Mouse (Mus musculus) spleen, adult 2 months (tissue): Measurements from ENCODE around the gene Zmynd8. TPM values are rescaled to one million over a fixed set of nuclear protein-coding genes. Genes with fewer than 3 reads are reported as not detected.

Experiments used
- DNase-seq, 2 experiments: peaks; one replicate each; pipeline versions ENCODE4 v3.0.0 to v3.0.0-alpha.2; 2012 to 2021; ENCODE audit warnings: low spot score in 2 of 2, low read depth in 1 of 2
- H3K27ac ChIP-seq: fragments of 200-500 bp; 2 replicates; pipeline ENCODE4 v1.5.1; 2012; ENCODE audit warnings: low read length, inconsistent platforms; ENCODE audit not compliant: insufficient read depth
- H3K27me3 ChIP-seq: fragments of 200-500 bp; 2 replicates; pipeline ENCODE4 v1.6.1; 2012; ENCODE audit warnings: mild to moderate bottlenecking, moderate library complexity, low read length, inconsistent platforms; ENCODE audit not compliant: control insufficient read depth, insufficient read depth
- H3K36me3 ChIP-seq: fragments of 200-500 bp; 2 replicates; pipeline ENCODE4 v1.6.1; 2012; ENCODE audit warnings: mild to moderate bottlenecking, low read length, inconsistent platforms; ENCODE audit not compliant: control insufficient read depth, insufficient read depth
- H3K4me1 ChIP-seq: fragments of 200-500 bp; 2 replicates; pipeline ENCODE4 v1.6.1; 2011; ENCODE audit warnings: inconsistent platforms; ENCODE audit not compliant: control insufficient read depth, insufficient read depth, insufficient read length
- H3K4me3 ChIP-seq: fragments of 200-500 bp; 2 replicates; pipeline ENCODE4 v1.5.1; 2011; ENCODE audit warnings: mild to moderate bottlenecking, inconsistent platforms; ENCODE audit not compliant: insufficient read depth, insufficient read length; ENCODE audit errors: extremely low read depth
- CTCF ChIP-seq: fragments of 200-500 bp; IDR thresholded peaks from 2 replicates; pipeline ENCODE4 v1.5.1; 2011; ENCODE audit warnings: mild to moderate bottlenecking, inconsistent platforms; ENCODE audit not compliant: insufficient read depth, insufficient read length, insufficient replicate concordance; ENCODE audit errors: extremely low read depth
- POLR2A ChIP-seq: fragments of 200-500 bp; IDR thresholded peaks from 2 replicates; pipeline ENCODE4 v1.6.1; 2011; ENCODE audit warnings: low read depth, low read length, inconsistent platforms
- WGBS: fragments of 180-500 bp; shearing (Covaris S2); methylation state at CpG from one replicate; pipeline ENCODE4 v1.1.7; 2018; 5-methylcytosine and 5-hydroxymethylcytosine counted together
- polyA plus RNA-seq: library from polyadenylated mRNA; depleted of rRNA; stranded (reverse); fragments of >200 nt; gene quantifications from 2 replicates; pipeline ENCODE4 v1.2.3, GENCODE M21; 2012

Zmynd8 gene
- polyA plus RNA-seq, 1 experiment: 25.0 TPM

GRCm38 (mm10) chr2:165858453-165859384 lies 40.1 kb downstream of the Zmynd8 start:
- Histone ChIP-seq H3K27me3 (no peaks in the 10 kb centered on the region), H3K36me3 (peaks cover 9% of the 10 kb centered on the region), H3K4me3 (no peak overlapping the region), H3K4me1 (peaks cover 17% of the 10 kb centered on the region; the same call in 1 of the 2 replicates), H3K27ac (peak overlapping the region; percentile 85)
- TF ChIP-seq POLR2A: no peak
- no peak for TF ChIP-seq CTCF
- WGBS: 51% methylated on average over 12 of the region's 12 CpGs
- DNase-seq: no peak

- Histone ChIP-seq H3K36me3 (peaks cover 9% of the 10 kb centered on the region), H3K4me3 (no peak overlapping the region), H3K27me3 (no peaks in the 10 kb centered on the region), H3K27ac (peak overlapping the region; percentile 85), H3K4me1 (peaks cover 17% of the 10 kb centered on the region; the same call in 1 of the 2 replicates)
- TF ChIP-seq CTCF (no peak), POLR2A (no peak)
- WGBS: 70% methylated on average over 22 of the region's 22 CpGs
- DNase-seq: no peak
Measured at GRCm38 (mm10) chr2:165857841-165858426, 40.9 kb downstream of the Zmynd8 start.

- no peaks in the 10 kb centered on the region for H3K27me3 ChIP-seq
- TF ChIP-seq CTCF (no peak), POLR2A (no peak)
- no peak for DNase-seq
- peak overlapping the region; percentile 85 for H3K27ac ChIP-seq
- peaks cover 17% of the 10 kb centered on the region; the same call in 1 of the 2 replicates for H3K4me1 ChIP-seq
- 44% methylated on average over 4 of the region's 4 CpGs for WGBS
- no peak overlapping the region for H3K4me3 ChIP-seq
- peaks cover 9% of the 10 kb centered on the region for H3K36me3 ChIP-seq
Measured at GRCm38 (mm10) chr2:165857395-165857831, 41.4 kb downstream of the Zmynd8 start.

GRCm38 (mm10) chr2:165856611-165857200 lies 42.1 kb downstream of the Zmynd8 start:
- TF ChIP-seq CTCF (no peak), POLR2A (no peak)
- Histone ChIP-seq H3K4me3 (no peak overlapping the region), H3K36me3 (peaks cover 6% of the 10 kb centered on the region), H3K27me3 (no peaks in the 10 kb centered on the region), H3K4me1 (peaks cover 17% of the 10 kb centered on the region; the same call in 1 of the 2 replicates), H3K27ac (0 out of 2 replicates have a peak overlapping the region, but pooled peaks have one; percentile 26)
- DNase-seq: no peak
- 72% methylated on average over 7 of the region's 7 CpGs for WGBS

GRCm38 (mm10) chr2:165855641-165856301 lies 43.0 kb downstream of the Zmynd8 start:
- DNase-seq: no peak
- 77% methylated on average over 6 of the region's 6 CpGs for WGBS
- Histone ChIP-seq H3K4me1 (peaks cover 17% of the 10 kb centered on the region; the same call in 1 of the 2 replicates), H3K27ac (peak overlapping the region; percentile 46), H3K27me3 (no peaks in the 10 kb centered on the region), H3K36me3 (peaks cover 9% of the 10 kb centered on the region), H3K4me3 (no peak overlapping the region)
- TF ChIP-seq CTCF: no peak
- TF ChIP-seq POLR2A: no peak
